Mouse (Mus musculus): ENCODE results near the gene Gm17067. TPM values are rescaled to one million over a fixed set of nuclear protein-coding genes. Genes with fewer than 3 reads are reported as not detected.
"Not testable (repeated sequence)": the region's sequence is repeated elsewhere in the genome, so short reads cannot be mapped to it uniquely, and the experiment has no call there.

Gene Gm17067
- total RNA-seq (2021) = not detected
- long read RNA-seq, experiment 1 = 0 reads
- long read RNA-seq, experiment 2 = 0 reads

- intact Hi-C loops (cut with DNase I) = not testable (repeated sequence)
Measured at GRCm38 (mm10) chr7:42726917-42727316, at the start of gene Gm17067. TSS of gene Gm17067 (minus strand) at chr7:42727017.

GRCm38 (mm10) chr7:42749836-42750235 lies 23.0 kb upstream of the Gm17067 start:
- intact Hi-C loops (cut with DNase I) = no loop called here
- DNase-seq (ENCODE audit: low spot score in 2 of 2) = no peak

More at GRCm38 (mm10) chr7:42726917-42727316, at the start of gene Gm17067:
- DNase-seq (ENCODE audit: low spot score in 2 of 2) = not testable (repeated sequence)

GRCm38 (mm10) chr7:42738536-42739210 lies 11.9 kb upstream of the Gm17067 start:
- no peak for DNase-seq (ENCODE audit: low spot score in 2 of 2)
- intact Hi-C loops (cut with DNase I) = no loop called here

- intact Hi-C loops (cut with DNase I) = not testable (repeated sequence)
Measured at GRCm38 (mm10) chr7:42693251-42693650, 33.6 kb downstream of the Gm17067 start.

GRCm38 (mm10) chr7:42692362-42693158 lies 34.3 kb downstream of the Gm17067 start, which contains the start of gene Zfp975:
TSS of gene Zfp975 (minus strand) at chr7:42692742.
- DNase-seq (ENCODE audit: low spot score in 2 of 2) = peak; percentile 80
- intact Hi-C loops (cut with DNase I) = not testable (repeated sequence)

More at GRCm38 (mm10) chr7:42693251-42693650, 33.6 kb downstream of the Gm17067 start:
- DNase-seq (ENCODE audit: low spot score in 2 of 2) = not testable (repeated sequence)

GRCm38 (mm10) chr7:42680081-42680480 lies 46.7 kb downstream of the Gm17067 start:
- intact Hi-C loops (cut with DNase I); DNase-seq (ENCODE audit: low spot score in 2 of 2): not testable (repeated sequence)

GRCm38 (mm10) chr7:42679646-42680045 lies 47.2 kb downstream of the Gm17067 start:
- DNase-seq (ENCODE audit: low spot score in 2 of 2); intact Hi-C loops (cut with DNase I): not testable (repeated sequence)

- intact Hi-C loops (cut with DNase I); DNase-seq (ENCODE audit: low spot score in 2 of 2): not testable (repeated sequence)
Measured at GRCm38 (mm10) chr7:42660140-42660539, 66.7 kb downstream of the Gm17067 start.

Other genes starting within 250 kb of the Gm17067 start
- gene Zfp141, start 221.3 kb downstream of the Gm17067 start, total RNA-seq (2021) = 10 to 100 TPM; 16.4 to 19.0 TPM
- not detected for gene Gm21028, start 148.4 kb downstream of the Gm17067 start, total RNA-seq (2021)
- 1 to 10 TPM; 1.9 to 2.5 TPM for gene Zfp977, start 134.5 kb downstream of the Gm17067 start, total RNA-seq (2021)
- 1 to 10 TPM; 2.8 to 3.4 TPM for gene Zfp976, start 84.4 kb downstream of the Gm17067 start, total RNA-seq (2021)
- gene Zfp975, start 34.3 kb downstream of the Gm17067 start, total RNA-seq (2021) = 1 to 10 TPM; 5.7 to 6.2 TPM
- not detected for gene Vmn2r62, start 66.5 kb upstream of the Gm17067 start, total RNA-seq (2021)
- under 1 TPM; 0.11 to 0.19 TPM for gene Gm2381, start 140.2 kb upstream of the Gm17067 start, total RNA-seq (2021)
- gene Vmn2r63, start 206.8 kb upstream of the Gm17067 start, total RNA-seq (2021) = not detected

Data from left cerebral cortex, postnatal 14 days (tissue).